Comparison of ENCODE assay signal across 8 mouse cellular contexts in genomic region chr14:34820653-34821005, GRCm38 (mm10). TPM values are rescaled to one million over a fixed set of nuclear protein-coding genes. Genes with fewer than 3 reads are reported as not detected.
DNase-seq lines count a peak whose midpoint lies in the region; ATAC-seq and TF ChIP-seq lines count a peak whose summit lies in the region.

No protein-coding gene starts in this region.

- peak overlapping the region; percentile 57 for H3K4me3 ChIP-seq in heart, embryonic 11.5 days (ENCODE audit: low read depth, low read length)
- peak overlapping the region; percentile 67 to 79 for H3K4me3 ChIP-seq in ES-E14 (ENCODE audit: insufficient read depth in 1 of 2, low read depth in 1 of 2, low read length in 2 of 2, poor library complexity in 1 of 2, severe bottlenecking in 1 of 2)
- peak overlapping the region; percentile 72 for H3K4me3 ChIP-seq in forebrain, embryonic 16.5 days (replicated peaks; ENCODE audit: low read length)
- H3K4me3 ChIP-seq in limb, embryonic 11.5 days (ENCODE audit: low read depth, low read length) = peak overlapping the region; percentile 39

- in situ Hi-C loops in ES-E14 (cut with MboI; ENCODE audit: low sequenced_read_pairs in 2 of 2, unreplicated experiment in 2 of 2) = no loop called here

- peaks cover 86% of the 10 kb centered on the region for H3K27me3 ChIP-seq in heart, embryonic 11.5 days (ENCODE audit: control insufficient read depth, insufficient read depth, low read length)
- peaks cover 51% of the 10 kb centered on the region for H3K27me3 ChIP-seq in forebrain, embryonic 16.5 days (replicated peaks; ENCODE audit: control insufficient read depth, insufficient read depth, low read length)
- peaks cover 83% of the 10 kb centered on the region for H3K27me3 ChIP-seq in limb, embryonic 11.5 days (ENCODE audit: control insufficient read depth, insufficient read depth, low read length)

- no peak for DNase-seq in heart, adult 18-20 months
- DNase-seq in ES-E14 (ENCODE audit: low read depth, low spot score) = no peak
- peak; percentile 46 for DNase-seq in limb, embryonic 11.5 days (ENCODE audit: low spot score)
- peak; percentile 35 for DNase-seq in right cerebral cortex, postnatal 4 days
- DNase-seq in thymus, postnatal 14 days = no peak
- no peak for DNase-seq in thymus, adult 18-20 months

- ATAC-seq in heart, embryonic 11.5 days (replicated peaks; ENCODE audit: insufficient number of reproducible peaks, low FRiP score, low TSS enrichment) = no peak
- ATAC-seq in forebrain, embryonic 16.5 days = no peak; the same call in 1 of the 2 replicates
- ATAC-seq in limb, embryonic 11.5 days (ENCODE audit: insufficient number of reproducible peaks, low FRiP score, low TSS enrichment, low read depth) = no peak

- H3K4me1 ChIP-seq in heart, embryonic 11.5 days (ENCODE audit: control insufficient read depth, insufficient read depth, low read length) = peaks cover 13% of the 10 kb centered on the region; the same call in 1 of the 2 replicates
- H3K4me1 ChIP-seq in ES-E14 (ENCODE audit: control insufficient read depth in 2 of 2, insufficient read depth in 2 of 2, low read length in 2 of 2, poor library complexity in 1 of 2) = peaks cover 0 to 5% of the 10 kb centered on the region in 2 experiments; a peak in 1 of 4 replicates
- H3K4me1 ChIP-seq in forebrain, embryonic 16.5 days (replicated peaks; ENCODE audit: control insufficient read depth, insufficient read depth, low read length) = peaks cover 32% of the 10 kb centered on the region
- H3K4me1 ChIP-seq in limb, embryonic 11.5 days (ENCODE audit: control insufficient read depth, insufficient read depth, low read length) = no peaks in the 10 kb centered on the region

- peak overlapping the region; percentile 93 for H3K4me2 ChIP-seq in heart, embryonic 11.5 days
- peak overlapping the region; percentile 84 for H3K4me2 ChIP-seq in forebrain, embryonic 16.5 days (ENCODE audit: low read length)
- H3K4me2 ChIP-seq in limb, embryonic 11.5 days (ENCODE audit: low read depth, severe bottlenecking) = peak overlapping the region; percentile 86

- H3K36me3 ChIP-seq in heart, embryonic 11.5 days (ENCODE audit: control insufficient read depth, insufficient read depth, low read length) = no peaks in the 10 kb centered on the region
- no peaks in the 10 kb centered on the region for H3K36me3 ChIP-seq in ES-E14 (ENCODE audit: control insufficient read depth, insufficient read depth, low read length, poor library complexity, severe bottlenecking)
- H3K36me3 ChIP-seq in forebrain, embryonic 16.5 days (ENCODE audit: control insufficient read depth, insufficient read depth) = no peaks in the 10 kb centered on the region
- H3K36me3 ChIP-seq in limb, embryonic 11.5 days (ENCODE audit: control insufficient read depth, insufficient read depth, low read length) = no peaks in the 10 kb centered on the region

- no peak overlapping the region for H3K9ac ChIP-seq in heart, embryonic 11.5 days (ENCODE audit: low read depth, low read length)
- H3K9ac ChIP-seq in ES-E14 (ENCODE audit: insufficient read depth, low read depth, low read length, poor library complexity, severe bottlenecking) = no peak overlapping the region
- H3K9ac ChIP-seq in forebrain, embryonic 16.5 days (replicated peaks; ENCODE audit: low read depth, low read length) = peak overlapping the region; percentile 81
- H3K9ac ChIP-seq in limb, embryonic 11.5 days (ENCODE audit: low read length) = no peak overlapping the region

- WGBS in heart, embryonic 11.5 days (ENCODE audit: insufficient replicate concordance) = 2% methylated on average over 12 of the region's 12 CpGs
- 0% methylated on average over 12 of the region's 12 CpGs for WGBS in forebrain, embryonic 16.5 days
- 4% methylated on average over 12 of the region's 12 CpGs for WGBS in limb, embryonic 11.5 days

- H3K27ac ChIP-seq in heart, embryonic 11.5 days (ENCODE audit: low read depth, low read length) = no peak overlapping the region
- H3K27ac ChIP-seq in ES-E14 (ENCODE audit: insufficient read depth, low read depth, low read length, poor library complexity, severe bottlenecking) = no peak overlapping the region
- no peak overlapping the region for H3K27ac ChIP-seq in forebrain, embryonic 16.5 days (ENCODE audit: low read length)
- H3K27ac ChIP-seq in limb, embryonic 11.5 days (replicated peaks; ENCODE audit: low read depth, low read length) = no peak overlapping the region

- H3K9me3 ChIP-seq in heart, embryonic 11.5 days (replicated peaks; ENCODE audit: control insufficient read depth, low read length) = no peaks in the 10 kb centered on the region
- no peaks in the 10 kb centered on the region for H3K9me3 ChIP-seq in ES-E14 (ENCODE audit: control insufficient read depth, insufficient read depth, low read depth, low read length)
- no peaks in the 10 kb centered on the region for H3K9me3 ChIP-seq in forebrain, embryonic 16.5 days (ENCODE audit: control insufficient read depth, low read length)
- no peaks in the 10 kb centered on the region for H3K9me3 ChIP-seq in limb, embryonic 11.5 days (ENCODE audit: control insufficient read depth, low read length)

TF ChIP-seq in ES-E14, 5 proteins besides CTCF, POLR2A, EP300 and RAD21:
- no peak for TF ChIP-seq MAFK (IDR thresholded peaks at IDR 0.05; ENCODE audit: insufficient read depth, low read depth, low read length)

RNA-seq across cellular contexts. Expression of gene Grid1, which starts 0.7 kb away (rescaled TPM):
- 0.57 and 0.80 TPM in 2 replicates for polyA plus RNA-seq in heart, embryonic 11.5 days (2014; fragmentation: Nextera tagmentation; extraction: Ambion mirVana)
- total RNA-seq in heart, adult 18-20 months (2021) = not detected
- 0.26 and 0.54 TPM in 2 replicates for total RNA-seq in ES-E14 (2012; rRNA removed)
- 2.3 and 4.5 TPM in 2 replicates for polyA plus RNA-seq in forebrain, embryonic 16.5 days (2015; fragmentation: Nextera tagmentation; extraction: Ambion mirVana)
- polyA plus RNA-seq in limb, embryonic 11.5 days (2014; fragmentation: Nextera tagmentation; extraction: Ambion mirVana) = 0.17 TPM in 1 of 2 replicates, not detected in the other

Comparison
In these comparisons a context has a peak if more than half of its experiments do, and no peak if none do; other contexts are left out.
1. DNase-seq: peak in limb, embryonic 11.5 days (single experiment) and right cerebral cortex, postnatal 4 days (single experiment); none in heart, adult 18-20 months (0 of 2), ES-E14 (single experiment), thymus, postnatal 14 days (single experiment) and thymus, adult 18-20 months (0 of 2).
2. Peak in every context shown above with its lines, with median percentiles within 50 percentile points of each other: H3K4me2 ChIP-seq and H3K4me3 ChIP-seq.